In the genomic region with DNA sequence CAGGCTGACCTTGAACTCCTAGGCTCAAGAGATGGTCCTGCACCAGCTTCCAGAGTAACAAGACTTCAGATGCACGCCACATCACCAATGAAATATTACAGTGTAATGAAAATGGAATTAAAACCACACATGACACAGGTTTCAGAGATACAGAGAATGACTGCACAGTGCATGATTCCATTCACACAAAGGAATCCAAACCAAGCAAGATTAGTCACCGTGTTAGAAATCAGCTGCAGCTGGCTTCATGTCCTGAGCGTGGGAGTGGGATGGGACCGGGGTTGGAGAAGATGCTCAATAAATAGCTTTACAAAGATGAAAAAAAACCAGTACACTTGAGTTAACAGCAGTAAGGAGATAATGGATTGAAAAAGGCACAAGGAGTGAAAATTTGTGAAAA, we compare ENCODE assay signal across 22 mouse cellular contexts. TPM values are rescaled to one million over a fixed set of nuclear protein-coding genes. Genes with fewer than 3 reads are reported as not detected.
DNase-seq lines count a peak whose midpoint lies in the region; ATAC-seq and TF ChIP-seq lines count a peak whose summit lies in the region.
"Had no signal": no experiment of that assay in that cellular context is flagged by ENCODE, and none has a peak within 500 bp of the region (broad histone marks: within the 10 kb centered on the region; RNA-seq: fewer than 3 reads in every experiment).

No protein-coding gene starts in this region.

- peak overlapping the region; percentile 6 for H3K27ac ChIP-seq in olfactory bulb, adult 2 months (ENCODE audit: insufficient read depth, low read depth, low read length)
- H3K27ac ChIP-seq in lung, postnatal 0 days (ENCODE audit: low read length): no peak overlapping the region
- H3K27ac ChIP-seq: embryonic facial prominence, embryonic 10.5 days; forebrain, embryonic 13.5 days; heart, embryonic 13.5 days; hindbrain, embryonic 15.5 days had no signal

- 0 out of 2 replicates have a peak, but pooled peaks cover 5% of the 10 kb centered on the region for H3K36me3 ChIP-seq in lung, postnatal 0 days (ENCODE audit: insufficient read depth, low read length)
- H3K36me3 ChIP-seq: hindbrain, embryonic 15.5 days had no signal

- TF ChIP-seq POLR2A in olfactory bulb, adult 2 months (IDR thresholded peaks at IDR 0.05; ENCODE audit: insufficient read depth, low read depth, low read length): no peak

- H3K27me3 ChIP-seq in lung, postnatal 0 days (replicated peaks; ENCODE audit: insufficient read depth, low read length): no peaks in the 10 kb centered on the region
- H3K27me3 ChIP-seq: forebrain, embryonic 13.5 days; heart, embryonic 13.5 days; hindbrain, embryonic 15.5 days had no signal

- DNase-seq in layer of hippocampus, adult 18-20 months (ENCODE audit: low spot score in 2 of 2): peak; percentile 16 to 50
- DNase-seq in layer of hippocampus, adult 9-11 months: no peak
- DNase-seq in right cerebral cortex, adult 18-20 months: peak; percentile 65
- no peak for DNase-seq in right cerebral cortex, postnatal 4 days
- DNase-seq in Muller cell, postnatal 12 days (ENCODE audit: inconsistent ontology term): peak; percentile 51
- DNase-seq in adrenal gland, postnatal 10 days: no peak
- no peak for DNase-seq in lung, postnatal 0 days (ENCODE audit: low spot score)
- DNase-seq: adrenal gland, postnatal 14 days; B cell, adult 2 months; cerebellum, adult 2 months; cerebellum, postnatal 10 days; forebrain, postnatal 0 days; gastrocnemius, postnatal 36 days; heart, adult 11 months; heart, postnatal 36 days had no signal

- no peak for ATAC-seq in lung, postnatal 0 days
- ATAC-seq: CD4-positive, CD25-positive, alpha-beta regulatory T cell, adult 4 months; forebrain, embryonic 13.5 days; forebrain, postnatal 0 days had no signal

- TF ChIP-seq CTCF in olfactory bulb, adult 2 months (IDR thresholded peaks at IDR 0.05; ENCODE audit: insufficient read depth, low read depth, low read length): no peak
- TF ChIP-seq CTCF in lung, postnatal 0 days (IDR thresholded peaks at IDR 0.05): no peak

- H3K9me3 ChIP-seq in lung, postnatal 0 days (ENCODE audit: low read length): no peaks in the 10 kb centered on the region
- H3K9me3 ChIP-seq: embryonic facial prominence, embryonic 10.5 days; forebrain, embryonic 13.5 days; G1E; heart, embryonic 13.5 days; hindbrain, embryonic 15.5 days had no signal

- no peak overlapping the region for H3K9ac ChIP-seq in lung, postnatal 0 days (replicated peaks; ENCODE audit: low read depth)
- H3K9ac ChIP-seq: forebrain, embryonic 13.5 days; forebrain, postnatal 0 days; heart, embryonic 13.5 days; hindbrain, embryonic 15.5 days had no signal

- H3K4me1 ChIP-seq in olfactory bulb, adult 2 months (ENCODE audit: control insufficient read depth, insufficient read depth, low read length): peaks cover 19% of the 10 kb centered on the region
- H3K4me1 ChIP-seq in lung, postnatal 0 days (ENCODE audit: insufficient read depth, low read depth, low read length): peaks cover 9% of the 10 kb centered on the region; the same call in 1 of the 2 replicates

- no peak overlapping the region for H3K4me3 ChIP-seq in olfactory bulb, adult 2 months (ENCODE audit: insufficient read depth, low read depth, low read length)
- no peak overlapping the region for H3K4me3 ChIP-seq in lung, postnatal 0 days (ENCODE audit: low read depth, low read length)
- H3K4me3 ChIP-seq: embryonic facial prominence, embryonic 10.5 days; forebrain, embryonic 13.5 days; heart, embryonic 13.5 days; hindbrain, embryonic 15.5 days had no signal

- 43% methylated on average over 4 of the region's 4 CpGs for WGBS in olfactory bulb, adult 2 months
- WGBS in lung, postnatal 0 days: 97% methylated on average over 4 of the region's 4 CpGs

- no peak for TF ChIP-seq EP300 in lung, postnatal 0 days (IDR thresholded peaks at IDR 0.05)

- no peak overlapping the region for H3K4me2 ChIP-seq in lung, postnatal 0 days (replicated peaks; ENCODE audit: low read depth, low read length)
- H3K4me2 ChIP-seq: forebrain, embryonic 13.5 days; heart, embryonic 13.5 days; hindbrain, embryonic 15.5 days had no signal

RNA-seq across cellular contexts. Expression of gene Rab7, which starts 5.6 kb away (rescaled TPM):
- 100 to 1,000 TPM; 322 to 329 TPM for total RNA-seq in layer of hippocampus, adult 18-20 months (2021)
- 304 TPM in 1 of 2 replicates, not detected in the other for polyA plus RNA-seq in olfactory bulb, adult 2 months (2012; ENCODE audit: insufficient read depth, insufficient read length, low replicate concordance, missing spikeins)
- total RNA-seq in adrenal gland, postnatal 10 days (2021): 100 to 1,000 TPM; 249 to 262 TPM
- 242 and 253 TPM in 2 replicates for polyA plus RNA-seq in lung, postnatal 0 days (2015; fragmentation: Nextera tagmentation; extraction: Ambion mirVana)

RNA-seq across cellular contexts. Expression of gene Rpn1, which starts 44.9 kb away (rescaled TPM):
- total RNA-seq in layer of hippocampus, adult 18-20 months (2021): 100 to 1,000 TPM; 169 to 184 TPM
- not detected in 2 replicates for polyA plus RNA-seq in olfactory bulb, adult 2 months (2012; ENCODE audit: insufficient read depth, insufficient read length, low replicate concordance, missing spikeins)
- total RNA-seq in adrenal gland, postnatal 10 days (2021): 100 to 1,000 TPM; 156 to 182 TPM
- 209 and 226 TPM in 2 replicates for polyA plus RNA-seq in lung, postnatal 0 days (2015; fragmentation: Nextera tagmentation; extraction: Ambion mirVana)

RNA-seq across cellular contexts. Expression of gene H1fx, which starts 58.0 kb away (rescaled TPM):
- 10 to 100 TPM; 68.5 to 69.6 TPM for total RNA-seq in layer of hippocampus, adult 18-20 months (2021)
- polyA plus RNA-seq in olfactory bulb, adult 2 months (2012; ENCODE audit: insufficient read depth, insufficient read length, low replicate concordance, missing spikeins): not detected in 2 replicates
- 10 to 100 TPM; 28.9 to 30.8 TPM for total RNA-seq in adrenal gland, postnatal 10 days (2021)
- 9.1 and 11.5 TPM in 2 replicates for polyA plus RNA-seq in lung, postnatal 0 days (2015; fragmentation: Nextera tagmentation; extraction: Ambion mirVana)
- total RNA-seq: G1E had no signal
- polyA plus RNA-seq: CD4-positive, CD25-positive, alpha-beta regulatory T cell, adult 4 months; G1E had no signal

Comparison
In these comparisons a context has a peak if more than half of its experiments do, and no peak if none do; other contexts are left out.
1. DNase-seq: peak in layer of hippocampus, adult 18-20 months (2 of 2), right cerebral cortex, adult 18-20 months (single experiment) and Muller cell, postnatal 12 days (single experiment); none in layer of hippocampus, adult 9-11 months (single experiment), right cerebral cortex, postnatal 4 days (single experiment), adrenal gland, postnatal 10 days (single experiment) and lung, postnatal 0 days (single experiment).